Mouse (Mus musculus) intestine, postnatal 0 days (tissue): ENCODE data around the gene Ppp2r1b. TPM values are rescaled to one million over a fixed set of nuclear protein-coding genes. Genes with fewer than 3 reads are reported as not detected.
A peak's percentile ranks its signal among the peaks of the same experiment; 100 is the strongest.

Source experiments
- ATAC-seq: fragments of 200-750 bp; cut with Nextera tagmentation; 2 replicates; pipeline ENCODE4 v1.8.0; 2017; ENCODE audit warnings: mild to moderate bottlenecking, moderate TSS enrichment, moderate library complexity
- H3K27ac ChIP-seq: fragments of 300-500 bp; sonication (generic); 2 replicates; pipeline ENCODE4 v1.5.1; 2014; ENCODE audit warnings: mild to moderate bottlenecking, low read depth, low read length, moderate library complexity
- H3K27me3 ChIP-seq: fragments of 300-500 bp; sonication (generic); replicated peaks from 2 replicates; pipeline ENCODE4 v1.6.1; 2014; ENCODE audit warnings: low read length, mixed read lengths; ENCODE audit not compliant: control insufficient read depth, insufficient read depth
- H3K36me3 ChIP-seq: fragments of 300-500 bp; sonication (generic); 2 replicates; pipeline ENCODE4 v1.6.1; 2014; ENCODE audit warnings: mild to moderate bottlenecking, moderate library complexity; ENCODE audit not compliant: control insufficient read depth, insufficient read depth
- H3K4me1 ChIP-seq: fragments of 300-500 bp; sonication (generic); replicated peaks from 2 replicates; pipeline ENCODE4 v1.6.1; 2014; ENCODE audit warnings: antibody characterized with exemption, low read length, mixed read lengths; ENCODE audit not compliant: control insufficient read depth, insufficient read depth
- H3K4me2 ChIP-seq: fragments of 300-500 bp; sonication (generic); replicated peaks from 2 replicates; pipeline ENCODE4 v1.6.1; 2014; ENCODE audit warnings: low read depth, mild to moderate bottlenecking, moderate library complexity
- H3K4me3 ChIP-seq: fragments of 300-500 bp; sonication (generic); 2 replicates; pipeline ENCODE4 v1.5.1; 2014; ENCODE audit warnings: low read depth, low read length
- H3K9ac ChIP-seq: fragments of 300-500 bp; sonication (generic); 2 replicates; pipeline ENCODE4 v1.6.1; 2014; ENCODE audit warnings: mild to moderate bottlenecking, low read depth, low read length
- H3K9me3 ChIP-seq: fragments of 300-500 bp; sonication (generic); 2 replicates; pipeline ENCODE4 v1.6.1; 2016; ENCODE audit warnings: mixed run types; ENCODE audit not compliant: control insufficient read depth
- CTCF ChIP-seq: sonication (generic); IDR thresholded peaks from 2 replicates; pipeline ENCODE4 v1.5.1; 2016; ENCODE audit warnings: low read depth, mild to moderate bottlenecking, control low read depth, antibody characterized with exemption, moderate library complexity
- WGBS: fragments of 180-500 bp; shearing (Covaris S2); extraction: QIAGEN DNeasy Blood & Tissue Kit; methylation state at CpG from one replicate; pipeline ENCODE4 v1.1.7; 2014; 5-methylcytosine and 5-hydroxymethylcytosine counted together
- polyA plus RNA-seq: library from polyadenylated mRNA; unstranded; fragments of >200 nt; fragmentation: Nextera tagmentation; extraction: Ambion mirVana; gene quantifications from 2 replicates; pipeline ENCODE4 v1.2.1, GENCODE M21; 2015

Ppp2r1b gene
- polyA plus RNA-seq, 1 experiment from 2014 or later, result 20.0 TPM

DNA sequence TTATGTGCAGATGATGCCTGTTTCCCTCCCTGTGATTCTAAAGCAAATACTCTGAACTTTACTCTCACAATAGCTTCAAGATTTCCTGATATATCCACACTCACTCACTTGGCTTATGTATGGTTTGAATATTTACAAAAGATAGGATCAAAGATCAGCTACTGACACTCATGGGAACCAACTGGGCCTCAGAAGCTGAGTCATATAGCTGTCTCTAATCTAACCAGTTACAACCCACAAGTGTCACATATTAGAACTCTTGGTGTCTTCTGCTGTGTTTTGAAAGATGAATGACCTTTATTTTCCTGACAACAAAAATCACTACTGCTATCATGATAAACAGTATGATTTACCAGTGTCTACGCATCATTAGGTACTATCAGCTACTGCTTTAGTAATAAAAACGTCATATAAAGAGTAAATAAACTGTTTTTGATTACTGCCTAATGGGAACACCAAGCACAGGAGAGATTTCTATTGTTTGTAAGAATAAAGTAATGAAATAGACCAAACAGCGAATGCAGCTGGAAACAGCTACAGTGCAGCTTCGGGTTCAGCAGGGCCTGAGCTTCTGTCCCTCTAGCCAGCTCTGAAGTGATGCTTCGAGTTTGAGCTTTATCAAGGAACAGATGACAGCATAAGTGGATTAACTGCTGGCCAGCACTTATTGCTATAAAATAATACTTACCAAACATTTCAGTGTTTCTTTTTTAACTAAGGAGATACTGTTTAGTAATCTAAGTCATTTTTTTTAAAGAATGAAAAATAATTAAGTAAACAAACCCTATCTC is 77.5 kb downstream of the Ppp2r1b start:
- 37% methylated on average over 5 of the region's 5 CpGs for WGBS
- no peak overlapping the region for H3K4me3 ChIP-seq
- peak; percentile 88 for ATAC-seq

DNA sequence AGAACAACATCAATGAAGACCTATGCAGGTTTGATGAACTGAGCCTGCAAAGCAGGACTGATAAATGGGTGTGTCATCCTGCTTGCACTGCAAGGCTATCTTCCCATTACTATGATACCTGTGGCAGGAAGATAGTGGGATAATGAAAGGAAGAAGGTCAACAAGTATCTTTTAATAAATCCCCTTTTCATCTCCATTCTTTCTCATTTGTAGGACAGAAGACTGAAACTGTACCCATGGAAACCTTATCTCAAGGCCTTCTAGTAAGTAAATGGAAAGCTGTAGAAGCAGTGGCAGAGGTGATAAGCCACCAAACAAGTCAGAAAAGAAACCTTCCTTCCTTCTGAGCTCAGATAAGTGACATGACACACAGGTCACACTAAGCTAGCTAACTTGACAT is 79.4 kb downstream of the Ppp2r1b start:
- no peak for TF ChIP-seq CTCF
- ATAC-seq, result no peak
- Histone ChIP-seq H3K4me3 (no peak overlapping the region), H3K27me3 (no peaks in the 10 kb centered on the region), H3K4me1 (no peaks in the 10 kb centered on the region), H3K9ac (no peak overlapping the region), H3K27ac (no peak overlapping the region), H3K9me3 (no peaks in the 10 kb centered on the region), H3K4me2 (no peak overlapping the region), H3K36me3 (no peaks in the 10 kb centered on the region; the same call in 1 of the 2 replicates)

More for the DNA sequence above, 77.5 kb downstream of the Ppp2r1b start:
- H3K4me1 ChIP-seq, result no peaks in the 10 kb centered on the region
- H3K36me3 ChIP-seq, result no peaks in the 10 kb centered on the region; the same call in 1 of the 2 replicates
- H3K27me3 ChIP-seq, result no peaks in the 10 kb centered on the region
- no peak for TF ChIP-seq CTCF
- no peak overlapping the region for H3K4me2 ChIP-seq
- no peak overlapping the region for H3K9ac ChIP-seq
- H3K27ac ChIP-seq, result no peak overlapping the region
- no peaks in the 10 kb centered on the region for H3K9me3 ChIP-seq

DNA sequence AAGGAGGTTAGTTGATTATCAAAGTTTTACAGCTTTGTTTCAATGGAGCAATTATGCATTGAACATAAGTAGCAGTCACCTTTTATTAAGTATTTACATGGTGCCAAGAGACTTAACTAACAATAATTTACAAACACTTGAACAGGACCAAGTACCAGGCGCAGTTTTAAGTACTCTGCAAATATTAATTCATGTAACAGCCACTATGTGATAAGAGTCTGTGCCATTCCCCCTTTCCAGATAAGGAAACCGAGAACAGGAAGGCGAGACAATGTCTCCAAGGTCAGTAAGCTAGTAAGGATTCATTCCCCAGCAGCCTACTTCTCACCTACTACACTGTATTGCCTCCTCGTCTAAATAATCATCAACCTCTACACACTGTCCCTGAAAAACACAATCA is 80.7 kb downstream of the Ppp2r1b start:
- Histone ChIP-seq H3K9me3 (no peaks in the 10 kb centered on the region), H3K4me3 (no peak overlapping the region), H3K4me2 (no peak overlapping the region), H3K27ac (no peak overlapping the region), H3K9ac (no peak overlapping the region), H3K27me3 (no peaks in the 10 kb centered on the region), H3K4me1 (no peaks in the 10 kb centered on the region), H3K36me3 (no peaks in the 10 kb centered on the region; the same call in 1 of the 2 replicates)
- WGBS, result 48% methylated on average over 4 of the region's 4 CpGs
- no peak for TF ChIP-seq CTCF
- ATAC-seq, result no peak

DNA sequence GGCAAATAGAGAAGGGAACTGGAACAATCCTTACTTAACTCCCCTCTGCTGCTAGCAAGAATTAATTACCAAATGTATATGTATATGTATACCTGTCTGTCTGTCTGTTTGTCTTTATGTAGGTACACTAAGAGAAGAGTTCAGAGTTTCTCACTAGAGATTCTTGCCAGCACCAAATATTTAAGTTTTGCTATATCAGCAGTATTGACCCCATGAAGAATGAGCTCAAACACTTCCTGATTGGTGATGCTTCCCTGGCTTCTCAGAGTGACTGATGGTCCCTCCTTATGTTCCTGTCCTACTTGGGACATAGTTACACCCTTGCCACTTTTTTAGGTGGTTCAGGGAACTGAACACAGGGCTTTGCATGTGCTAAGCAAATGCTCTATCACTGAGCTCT is 84.9 kb downstream of the Ppp2r1b start:
- Histone ChIP-seq H3K4me3 (no peak overlapping the region), H3K27ac (no peak overlapping the region), H3K4me2 (no peak overlapping the region), H3K27me3 (no peaks in the 10 kb centered on the region), H3K9me3 (no peaks in the 10 kb centered on the region), H3K36me3 (peaks cover 6% of the 10 kb centered on the region; the same call in 1 of the 2 replicates), H3K9ac (no peak overlapping the region), H3K4me1 (no peaks in the 10 kb centered on the region)
- no peak for ATAC-seq
- TF ChIP-seq CTCF, result no peak

DNA sequence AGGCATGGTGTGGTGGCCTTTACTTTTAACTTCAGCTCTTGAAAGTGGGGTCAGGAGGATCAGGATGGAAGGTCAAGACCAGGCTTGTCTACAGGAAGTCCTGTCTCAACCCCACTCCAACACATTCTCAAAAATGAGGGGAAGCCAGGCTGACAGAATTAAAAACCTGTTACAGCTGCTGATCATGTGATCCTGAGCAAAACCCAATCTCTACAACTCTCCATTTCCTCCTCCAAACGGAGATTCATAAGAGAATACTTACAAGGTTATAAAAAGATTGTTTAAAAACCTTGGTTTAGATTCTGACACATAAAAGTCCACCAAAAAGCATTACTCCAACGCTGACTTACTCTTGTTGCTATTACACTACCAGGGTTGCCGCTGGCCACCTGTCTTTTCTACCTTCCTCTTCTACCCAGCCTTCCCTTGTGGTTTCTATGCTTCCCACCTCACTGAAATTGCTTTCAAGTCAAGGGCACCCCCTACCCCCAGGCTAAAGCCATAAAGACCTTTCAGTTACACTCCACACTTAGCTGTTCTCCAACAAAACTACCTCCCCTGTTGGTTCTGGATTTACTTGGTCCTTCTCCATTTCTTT is 96.8 kb downstream of the Ppp2r1b start:
- Histone ChIP-seq H3K4me2 (no peak overlapping the region), H3K4me1 (0 out of 2 replicates have a peak, but pooled peaks cover 6% of the 10 kb centered on the region), H3K27me3 (no peaks in the 10 kb centered on the region), H3K4me3 (no peak overlapping the region), H3K36me3 (no peaks in the 10 kb centered on the region), H3K9ac (no peak overlapping the region), H3K9me3 (no peaks in the 10 kb centered on the region), H3K27ac (no peak overlapping the region)
- TF ChIP-seq CTCF, result no peak
- 70% methylated on average over 3 of the region's 3 CpGs for WGBS
- ATAC-seq, result no peak

DNA sequence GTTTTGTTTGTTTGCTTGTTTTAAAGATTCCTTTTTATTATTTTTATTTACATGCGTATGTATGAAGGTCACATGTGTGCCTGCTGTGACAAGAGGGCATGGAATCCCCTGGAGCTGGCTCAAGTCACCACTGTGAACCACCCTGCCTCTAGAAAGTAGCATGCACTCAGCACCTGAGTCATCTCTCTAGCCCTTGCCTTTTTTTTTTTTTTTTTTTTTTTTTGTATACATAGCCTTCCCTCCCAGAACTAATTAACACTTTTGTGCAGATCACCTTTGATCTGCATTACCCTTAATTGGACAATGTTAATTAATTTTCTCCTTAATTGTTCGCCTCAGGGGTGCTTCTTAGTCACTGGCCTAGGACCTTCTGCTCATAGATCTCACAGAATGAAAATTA is 97.6 kb downstream of the Ppp2r1b start:
- H3K27ac ChIP-seq, result no peak overlapping the region
- 0 out of 2 replicates have a peak, but pooled peaks cover 6% of the 10 kb centered on the region for H3K4me1 ChIP-seq
- no peak overlapping the region for H3K9ac ChIP-seq
- WGBS, result 92% methylated on average over 2 of the region's 2 CpGs
- H3K9me3 ChIP-seq, result no peaks in the 10 kb centered on the region
- no peak overlapping the region for H3K4me2 ChIP-seq
- H3K4me3 ChIP-seq, result no peak overlapping the region
- H3K36me3 ChIP-seq, result no peaks in the 10 kb centered on the region
- no peaks in the 10 kb centered on the region for H3K27me3 ChIP-seq
- TF ChIP-seq CTCF, result no peak
- no peak for ATAC-seq

Other genes with a start within 250 kb of the Ppp2r1b start
- 738 and 800 TPM in 2 replicates for gene Sdhd, start 241.5 kb upstream of the Ppp2r1b start, polyA plus RNA-seq
- 387 and 412 TPM in 2 replicates for gene Timm8b, start 241.4 kb upstream of the Ppp2r1b start, polyA plus RNA-seq
- gene Pih1d2, start 228.0 kb upstream of the Ppp2r1b start, polyA plus RNA-seq, result 0.88 and 1.6 TPM in 2 replicates
- 13.9 and 14.6 TPM in 2 replicates for gene Nkapd1, start 227.8 kb upstream of the Ppp2r1b start, polyA plus RNA-seq
- gene Dlat, start 185.5 kb upstream of the Ppp2r1b start, polyA plus RNA-seq, result 35.3 and 41.7 TPM in 2 replicates
- 2.4 and 2.9 TPM in 2 replicates for gene Dixdc1, start 105.8 kb upstream of the Ppp2r1b start, polyA plus RNA-seq
- 45.3 and 50.2 TPM in 2 replicates for gene 2310030G06Rik, start 98.8 kb upstream of the Ppp2r1b start, polyA plus RNA-seq
- 80.4 and 83.2 TPM in 2 replicates for gene Cryab, start 94.0 kb upstream of the Ppp2r1b start, polyA plus RNA-seq
- 10.3 and 10.4 TPM in 2 replicates for gene Hspb2, start 92.9 kb upstream of the Ppp2r1b start, polyA plus RNA-seq
- 5.1 and 6.1 TPM in 2 replicates for gene Fdxacb1, start 77.1 kb upstream of the Ppp2r1b start, polyA plus RNA-seq
- gene Alg9, start 70.3 kb upstream of the Ppp2r1b start, polyA plus RNA-seq, result 15.6 and 17.3 TPM in 2 replicates
- 35.6 and 38.6 TPM in 2 replicates for gene 1110032A03Rik, start 69.8 kb upstream of the Ppp2r1b start, polyA plus RNA-seq
- gene Sik2, start 163.8 kb downstream of the Ppp2r1b start, polyA plus RNA-seq, result 8.0 and 9.2 TPM in 2 replicates
- not detected in 2 replicates for gene Btg4, start 215.6 kb downstream of the Ppp2r1b start, polyA plus RNA-seq
- 1.7 and 2.6 TPM in 2 replicates for gene Layn, start 231.8 kb downstream of the Ppp2r1b start, polyA plus RNA-seq